Mouse (Mus musculus) heart, postnatal 0 days (tissue): Measurements from ENCODE around the gene Sh3rf1.

Source experiments
- CTCF ChIP-seq: IDR thresholded peaks from 2 replicates; pipeline ENCODE4 v1.5.1; 2016; ENCODE audit warnings: antibody characterized with exemption, control low read depth, low read depth
- EP300 ChIP-seq: IDR thresholded peaks from 2 replicates; pipeline ENCODE4 v1.6.1; 2016; ENCODE audit warnings: antibody characterized with exemption, low read depth

DNA sequence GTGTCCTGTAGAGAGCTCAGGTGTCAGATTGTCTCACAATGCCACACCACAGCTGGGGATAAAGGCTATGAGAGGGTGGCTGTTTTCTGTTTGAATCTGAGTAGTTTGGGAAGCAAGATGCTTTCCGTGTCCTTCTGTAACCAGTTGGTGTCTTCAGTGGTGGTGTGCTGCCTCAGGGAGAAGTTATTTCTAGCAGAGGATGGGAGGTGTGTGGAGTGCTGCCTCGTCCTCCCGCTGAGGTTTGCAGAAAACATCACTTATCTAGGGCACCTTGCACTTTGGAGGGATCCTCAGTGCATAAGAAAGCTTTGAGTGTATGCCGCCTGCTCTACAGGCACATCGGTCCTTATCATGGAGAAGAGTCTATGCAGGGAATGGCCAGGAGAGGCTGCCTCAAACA is 128.0 kb downstream of the Sh3rf1 start:
- no peak for TF ChIP-seq CTCF
- no peak for TF ChIP-seq EP300
